Mouse (Mus musculus) bone marrow macrophage, adult 2 months (primary cell): Measurements from ENCODE around the gene Kcnmb4.

ENCODE experiments used
- CTCF ChIP-seq: IDR thresholded peaks from 2 replicates; pipeline ENCODE4 v1.5.1; 2012; ENCODE audit warnings: low read depth, mild to moderate bottlenecking, low read length, moderate library complexity
- POLR2A ChIP-seq: IDR thresholded peaks from 2 replicates; pipeline ENCODE4 v1.6.1; 2012; ENCODE audit warnings: mild to moderate bottlenecking, low read depth, low read length, borderline replicate concordance

- TF ChIP-seq POLR2A (no peak), CTCF (no peak)
Measured at GRCm38 (mm10) chr10:116376853-116377252, 96.8 kb downstream of the Kcnmb4 start.
